Mouse (Mus musculus) limb, embryonic 14.5 days (tissue): ENCODE data around the gene B3gnt2. TPM values are rescaled to one million over a fixed set of nuclear protein-coding genes. Genes with fewer than 3 reads are reported as not detected.

Experiments
- ATAC-seq: fragments of 200-750 bp; cut with Nextera tagmentation; 2 replicates; pipeline ENCODE4 v1.8.0; 2017; ENCODE audit warnings: low read depth, moderate number of reproducible peaks, moderate TSS enrichment; ENCODE audit not compliant: low FRiP score
- DNase-seq: peaks from one replicate; pipeline ENCODE4 v3.0.0-alpha.2; 2015; ENCODE audit warnings: low spot score
- H3K27ac ChIP-seq: fragments of 300-500 bp; sonication (generic); replicated peaks from 2 replicates; pipeline ENCODE4 v1.5.1; 2014; ENCODE audit warnings: low read depth, mild to moderate bottlenecking, low read length, moderate library complexity, mixed read lengths
- H3K27me3 ChIP-seq: fragments of 300-500 bp; sonication (generic); 2 replicates; pipeline ENCODE4 v1.6.1; 2014; ENCODE audit warnings: low read length, mixed read lengths; ENCODE audit not compliant: control insufficient read depth, insufficient read depth
- H3K36me3 ChIP-seq: fragments of 300-500 bp; sonication (generic); 2 replicates; pipeline ENCODE4 v1.6.1; 2014; ENCODE audit warnings: mild to moderate bottlenecking, low read length, moderate library complexity, mixed read lengths; ENCODE audit not compliant: control insufficient read depth, insufficient read depth
- H3K4me1 ChIP-seq: fragments of 300-500 bp; sonication (generic); 2 replicates; pipeline ENCODE4 v1.6.1; 2014; ENCODE audit warnings: antibody characterized with exemption, low read length, mixed read lengths; ENCODE audit not compliant: control insufficient read depth, insufficient read depth
- H3K4me2 ChIP-seq: fragments of 300-500 bp; sonication (generic); replicated peaks from 2 replicates; pipeline ENCODE4 v1.6.1; 2014; ENCODE audit warnings: low read depth, mild to moderate bottlenecking, low read length, moderate library complexity; ENCODE audit not compliant: severe bottlenecking
- H3K4me3 ChIP-seq: fragments of 300-500 bp; sonication (generic); replicated peaks from 2 replicates; pipeline ENCODE4 v1.5.1; 2014; ENCODE audit warnings: low read length
- H3K9ac ChIP-seq: fragments of 300-500 bp; sonication (generic); 2 replicates; pipeline ENCODE4 v1.6.1; 2014; ENCODE audit warnings: mild to moderate bottlenecking, low read depth, low read length, moderate library complexity; ENCODE audit not compliant: severe bottlenecking
- H3K9me3 ChIP-seq: fragments of 300-500 bp; sonication (generic); 2 replicates; pipeline ENCODE4 v1.6.1; 2016; ENCODE audit warnings: low read length; ENCODE audit not compliant: control insufficient read depth
- POLR2A ChIP-seq: fragments of 200-500 bp; IDR thresholded peaks from 2 replicates; pipeline ENCODE4 v1.8.0; 2012; ENCODE audit warnings: inconsistent platforms, mild to moderate bottlenecking, moderate library complexity, borderline replicate concordance; ENCODE audit not compliant: insufficient read depth, insufficient read length; ENCODE audit errors: extremely low read depth
- WGBS: fragments of 180-500 bp; shearing (Covaris S2); extraction: QIAGEN DNeasy Blood & Tissue Kit; methylation state at CpG from one replicate; pipeline ENCODE4 v1.1.7; 2014; 5-methylcytosine and 5-hydroxymethylcytosine counted together
- polyA plus RNA-seq, 2 experiments: library from polyadenylated mRNA; depleted of rRNA in 1 of 2; stranded (reverse) in 1 of 2; unstranded in 1 of 2; fragments of >200 nt; fragmentation: Nextera tagmentation in 1 of 2; extraction: Ambion mirVana in 1 of 2; gene quantifications; 2 replicates each; pipeline versions ENCODE4 v1.2.1 to v1.2.3; 2012 to 2014

Gene B3gnt2
- polyA plus RNA-seq, 2 experiments, result 6.2 to 9.7 TPM

- no peaks in the 10 kb centered on the region for H3K36me3 ChIP-seq
- 90% methylated on average over 3 of the region's 3 CpGs for WGBS
- H3K27ac ChIP-seq, result no peak overlapping the region
- no peak overlapping the region for H3K4me3 ChIP-seq
- H3K4me2 ChIP-seq, result no peak overlapping the region
- TF ChIP-seq POLR2A, result no peak
- no peaks in the 10 kb centered on the region for H3K27me3 ChIP-seq
- no peak for ATAC-seq
- no peaks in the 10 kb centered on the region for H3K9me3 ChIP-seq
- peaks cover 3% of the 10 kb centered on the region; the same call in 1 of the 2 replicates for H3K4me1 ChIP-seq
- no peak overlapping the region for H3K9ac ChIP-seq
- no peak for DNase-seq
Measured at GRCm38 (mm10) chr11:22876680-22877330, 16.0 kb upstream of the B3gnt2 start.

DNA sequence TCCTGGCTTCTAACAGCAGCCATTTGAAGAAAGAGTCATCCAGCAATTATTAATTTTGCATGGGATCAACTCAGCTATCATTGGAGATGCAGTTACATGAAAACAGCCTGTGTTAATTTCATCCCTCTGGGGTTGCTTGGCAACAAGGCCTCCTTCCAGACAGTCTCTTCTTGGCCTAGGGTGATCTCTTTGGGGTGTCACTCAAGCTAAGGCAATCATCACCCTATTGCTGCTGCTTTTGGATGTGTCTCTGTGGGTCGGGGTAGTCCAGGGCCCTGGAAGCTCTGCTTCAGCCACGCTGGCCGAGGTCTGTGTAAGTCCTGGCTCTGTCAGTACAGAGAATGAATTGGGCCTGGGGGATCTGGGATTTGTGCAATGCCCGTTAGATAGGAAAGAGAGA, 14.5 kb upstream of the B3gnt2 start:
- Histone ChIP-seq H3K4me2 (no peak overlapping the region), H3K27me3 (no peaks in the 10 kb centered on the region), H3K36me3 (no peaks in the 10 kb centered on the region), H3K9me3 (no peaks in the 10 kb centered on the region), H3K4me1 (peaks cover 3% of the 10 kb centered on the region; the same call in 1 of the 2 replicates), H3K27ac (no peak overlapping the region), H3K4me3 (no peak overlapping the region), H3K9ac (no peak overlapping the region)
- ATAC-seq, result no peak
- no peak for TF ChIP-seq POLR2A
- 72% methylated on average over 4 of the region's 4 CpGs for whole genome bisulfite sequencing
- no peak for DNase-seq

DNA sequence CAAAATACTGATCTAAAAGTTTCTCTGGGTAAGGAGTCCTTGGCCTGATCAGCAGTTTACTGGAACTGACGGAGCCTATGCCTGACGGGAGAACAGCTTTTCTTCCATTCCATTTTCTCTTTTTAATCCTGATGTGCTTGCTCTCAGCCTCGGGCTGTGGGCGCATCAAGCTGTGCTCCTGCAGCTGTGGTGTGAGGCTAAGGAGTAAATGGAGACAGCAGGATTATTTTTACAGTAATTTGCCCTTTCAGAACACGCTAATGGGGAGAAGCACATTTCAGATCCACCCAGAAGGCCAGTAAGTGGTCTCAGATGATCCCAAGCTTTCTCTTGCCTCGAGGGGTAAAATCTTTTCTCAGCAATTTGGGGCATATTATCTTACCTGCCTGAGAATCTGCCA, 14.0 kb upstream of the B3gnt2 start:
- 62% methylated on average over 6 of the region's 6 CpGs for WGBS
- no peak for TF ChIP-seq POLR2A
- no peak overlapping the region for H3K4me2 ChIP-seq
- H3K9ac ChIP-seq, result no peak overlapping the region
- H3K27ac ChIP-seq, result no peak overlapping the region
- peaks cover 3% of the 10 kb centered on the region; the same call in 1 of the 2 replicates for H3K4me1 ChIP-seq
- no peaks in the 10 kb centered on the region for H3K9me3 ChIP-seq
- no peaks in the 10 kb centered on the region for H3K36me3 ChIP-seq
- no peak for ATAC-seq
- H3K4me3 ChIP-seq, result no peak overlapping the region
- no peaks in the 10 kb centered on the region for H3K27me3 ChIP-seq
- no peak for DNase-seq

- TF ChIP-seq POLR2A, result no peak
- H3K27ac ChIP-seq, result no peak overlapping the region
- H3K9ac ChIP-seq, result no peak overlapping the region
- H3K4me1 ChIP-seq, result peaks cover 3% of the 10 kb centered on the region; the same call in 1 of the 2 replicates
- no peak overlapping the region for H3K4me2 ChIP-seq
- no peak for ATAC-seq
- 55% methylated on average over 4 of the region's 4 CpGs for WGBS
- H3K4me3 ChIP-seq, result no peak overlapping the region
- no peaks in the 10 kb centered on the region for H3K27me3 ChIP-seq
- H3K9me3 ChIP-seq, result no peaks in the 10 kb centered on the region
- no peak for DNase-seq
- no peaks in the 10 kb centered on the region for H3K36me3 ChIP-seq
Measured at GRCm38 (mm10) chr11:22873383-22873782, 12.6 kb upstream of the B3gnt2 start.

- H3K4me2 ChIP-seq, result peak overlapping the region; percentile 13; the same call in 1 of the 2 replicates
- H3K27me3 ChIP-seq, result no peaks in the 10 kb centered on the region
- ATAC-seq, result no peak
- H3K4me1 ChIP-seq, result peaks cover 3% of the 10 kb centered on the region; the same call in 1 of the 2 replicates
- no peak for DNase-seq
- no peak overlapping the region for H3K9ac ChIP-seq
- 37% methylated on average over 4 of the region's 4 CpGs for WGBS
- no peaks in the 10 kb centered on the region for H3K9me3 ChIP-seq
- TF ChIP-seq POLR2A, result no peak
- H3K36me3 ChIP-seq, result no peaks in the 10 kb centered on the region
- no peak overlapping the region for H3K4me3 ChIP-seq
- no peak overlapping the region for H3K27ac ChIP-seq
Measured at GRCm38 (mm10) chr11:22872307-22872680, 11.5 kb upstream of the B3gnt2 start.
